8 mouse cellular contexts compared by ENCODE assay signal in the genomic region with DNA sequence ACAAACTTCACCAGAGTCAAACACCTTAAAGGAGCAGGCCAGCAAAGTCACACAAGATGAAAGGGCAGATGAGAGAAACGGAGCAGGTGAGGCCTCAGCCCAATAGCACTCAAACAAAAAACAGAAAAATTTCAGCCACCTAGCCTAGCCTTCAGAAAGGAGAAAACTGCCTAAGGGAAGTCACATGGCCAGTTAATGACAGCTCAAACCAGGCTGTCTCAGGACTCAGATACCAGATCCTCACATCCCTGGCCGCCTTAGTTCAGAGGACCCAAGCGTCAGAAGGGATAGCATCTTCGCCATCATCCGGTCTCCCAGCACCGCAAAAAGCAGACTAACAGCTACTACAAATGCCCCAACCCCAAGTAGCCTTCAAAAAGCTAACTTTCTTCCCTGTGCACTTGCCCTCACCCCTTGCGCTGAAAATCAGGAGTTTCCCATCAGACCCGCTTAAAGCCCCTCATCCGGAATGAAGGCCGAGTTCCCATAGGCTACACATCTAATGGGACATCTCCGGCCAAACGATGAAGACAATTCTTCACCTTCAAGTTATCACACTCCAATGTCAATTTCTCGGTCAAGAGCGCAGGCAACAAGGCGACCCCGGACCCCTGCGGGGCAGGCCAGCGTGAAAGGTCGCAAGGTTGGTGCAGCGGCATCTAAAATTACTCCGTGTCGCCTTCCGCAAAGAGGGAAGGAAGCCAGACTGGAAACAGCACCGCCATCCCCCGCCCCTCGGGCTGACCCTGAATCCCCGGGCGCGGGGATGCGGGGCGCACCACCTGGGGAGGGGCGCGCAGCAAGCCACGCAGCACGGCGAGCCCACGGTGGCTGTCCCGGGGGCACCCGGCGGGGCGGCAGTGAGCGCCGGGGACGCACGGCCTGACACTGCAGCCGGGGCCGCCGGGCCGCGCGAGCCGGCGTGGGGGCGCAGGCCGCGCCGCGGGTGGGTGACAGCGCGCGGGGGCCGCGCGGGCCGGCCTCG. TPM values are rescaled to one million over a fixed set of nuclear protein-coding genes. Genes with fewer than 3 reads are reported as not detected.
DNase-seq lines count a peak whose midpoint lies in the region; ATAC-seq and TF ChIP-seq lines count a peak whose summit lies in the region.

No protein-coding gene starts in this region.

- H3K36me3 ChIP-seq in forebrain, embryonic 10.5 days (replicated peaks) = peaks cover 7% of the 10 kb centered on the region
- H3K36me3 ChIP-seq in testis, adult 2 months (ENCODE audit: control insufficient read depth, insufficient read depth, low read length) = no peaks in the 10 kb centered on the region

- peak; percentile 55 for ATAC-seq in megakaryocyte, adult 5-6 weeks (ENCODE audit: poor library complexity, severe bottlenecking)

- H3K4me3 ChIP-seq in lung, adult 2 months (replicated peaks; ENCODE audit: extremely low read depth, low read depth, low read length) = peak overlapping the region; percentile 81
- peak overlapping the region; percentile 57 for H3K4me3 ChIP-seq in bone marrow, adult 2 months (replicated peaks; ENCODE audit: control insufficient read depth, low read depth, low read length)
- H3K4me3 ChIP-seq in forebrain, embryonic 10.5 days = peak overlapping the region; percentile 86
- peak overlapping the region; percentile 86 for H3K4me3 ChIP-seq in testis, adult 2 months (ENCODE audit: control insufficient read depth, low read depth, low read length)

- TF ChIP-seq POLR2A in lung, adult 2 months (IDR thresholded peaks at IDR 0.05; ENCODE audit: borderline replicate concordance, extremely low read depth, low read depth, low read length) = no peak
- TF ChIP-seq POLR2A in bone marrow, adult 2 months (IDR thresholded peaks at IDR 0.05; ENCODE audit: borderline replicate concordance, control insufficient read depth, low read depth, low read length) = no peak
- no peak for TF ChIP-seq POLR2A in testis, adult 2 months (IDR thresholded peaks at IDR 0.05; ENCODE audit: control insufficient read depth, low read depth, low read length)

- WGBS in lung, adult 2 months = 4% methylated on average over 66 of the region's 66 CpGs
- 7% methylated on average over 66 of the region's 66 CpGs for WGBS in bone marrow, adult 2 months
- WGBS in forebrain, embryonic 10.5 days = 4% methylated on average over 66 of the region's 66 CpGs

- H3K27ac ChIP-seq in bone marrow, adult 2 months (ENCODE audit: control insufficient read depth, insufficient read depth, low read depth, low read length, poor library complexity) = no peak overlapping the region; the same call in 1 of the 2 replicates
- peak overlapping the region; percentile 86 for H3K27ac ChIP-seq in forebrain, embryonic 10.5 days
- no peak overlapping the region for H3K27ac ChIP-seq in testis, adult 2 months (ENCODE audit: control insufficient read depth, insufficient read depth, low read depth, low read length)

- no peak for TF ChIP-seq CTCF in lung, adult 2 months (IDR thresholded peaks at IDR 0.05; ENCODE audit: insufficient read depth, low read length)
- no peak for TF ChIP-seq CTCF in bone marrow, adult 2 months (IDR thresholded peaks at IDR 0.05; ENCODE audit: control insufficient read depth, insufficient read depth, low read length)
- no peak for TF ChIP-seq CTCF in testis, adult 2 months (IDR thresholded peaks at IDR 0.05; ENCODE audit: control insufficient read depth, insufficient read depth, insufficient replicate concordance, low read depth, low read length)

- DNase-seq in lung, adult 2 months = peak; percentile 41
- no peak for DNase-seq in lung, adult 18-20 months
- DNase-seq in forebrain, embryonic 10.5 days (ENCODE audit: extremely low spot score, low spot score) = peak; percentile 42
- DNase-seq in induced T-regulatory cell, adult 2 months (ENCODE audit: low read depth) = peak; percentile 53
- no peak for DNase-seq in layer of hippocampus, adult 8-10 months (ENCODE audit: low spot score in 2 of 2)

- H3K27me3 ChIP-seq in forebrain, embryonic 10.5 days (ENCODE audit: poor library complexity, severe bottlenecking) = peaks cover 30% of the 10 kb centered on the region
- no peaks in the 10 kb centered on the region for H3K27me3 ChIP-seq in testis, adult 2 months (ENCODE audit: control insufficient read depth, insufficient read depth, low read length)

- H3K9me3 ChIP-seq in forebrain, embryonic 10.5 days = no peaks in the 10 kb centered on the region

- peaks cover 13% of the 10 kb centered on the region for H3K4me1 ChIP-seq in lung, adult 2 months (ENCODE audit: control insufficient read depth, insufficient read depth, low read length)
- no peaks in the 10 kb centered on the region for H3K4me1 ChIP-seq in bone marrow, adult 2 months (ENCODE audit: control insufficient read depth, insufficient read depth, low read length)
- peaks cover 34% of the 10 kb centered on the region for H3K4me1 ChIP-seq in forebrain, embryonic 10.5 days
- peaks cover 10% of the 10 kb centered on the region for H3K4me1 ChIP-seq in testis, adult 2 months (ENCODE audit: control insufficient read depth, insufficient read depth, low read length)

RNA-seq across cellular contexts. Expression of gene Slc23a2, which starts 0.7 kb away (rescaled TPM):
- polyA plus RNA-seq in lung, adult 2 months (2012; rRNA removed) = 82.2 and 83.1 TPM in 2 replicates
- polyA plus RNA-seq in bone marrow, adult 2 months (2011; ENCODE audit: insufficient read depth, insufficient read length, low replicate concordance, missing spikeins) = 3.9 and 12.2 TPM in 2 replicates
- polyA plus RNA-seq in forebrain, embryonic 10.5 days (2016; fragmentation: Nextera tagmentation; extraction: Ambion mirVana) = 10.9 and 12.6 TPM in 2 replicates
- 9.5 and 11.4 TPM in 2 replicates for total RNA-seq in megakaryocyte, adult 5-6 weeks (2015)
- 10.7 and 14.6 TPM in 2 replicates for total RNA-seq in megakaryocyte, adult 5-6 weeks (2017)
- polyA plus RNA-seq in testis, adult 2 months (2012; rRNA removed) = 3.2 and 3.6 TPM in 2 replicates
- total RNA-seq in layer of hippocampus, adult 8-10 months (2022) = 100 to 1,000 TPM; 107 to 125 (median 113) TPM

Comparison
In these comparisons a context has a peak if more than half of its experiments do, and no peak if none do; other contexts are left out.
1. DNase-seq: peak in lung, adult 2 months (single experiment), forebrain, embryonic 10.5 days (single experiment) and induced T-regulatory cell, adult 2 months (single experiment); none in lung, adult 18-20 months (0 of 2) and layer of hippocampus, adult 8-10 months (0 of 2).
2. Peak in every context shown above with its lines, with median percentiles within 50 percentile points of each other: H3K4me3 ChIP-seq.